Mouse (Mus musculus): ENCODE data around the gene Mical2.

Mical2 gene

DNA sequence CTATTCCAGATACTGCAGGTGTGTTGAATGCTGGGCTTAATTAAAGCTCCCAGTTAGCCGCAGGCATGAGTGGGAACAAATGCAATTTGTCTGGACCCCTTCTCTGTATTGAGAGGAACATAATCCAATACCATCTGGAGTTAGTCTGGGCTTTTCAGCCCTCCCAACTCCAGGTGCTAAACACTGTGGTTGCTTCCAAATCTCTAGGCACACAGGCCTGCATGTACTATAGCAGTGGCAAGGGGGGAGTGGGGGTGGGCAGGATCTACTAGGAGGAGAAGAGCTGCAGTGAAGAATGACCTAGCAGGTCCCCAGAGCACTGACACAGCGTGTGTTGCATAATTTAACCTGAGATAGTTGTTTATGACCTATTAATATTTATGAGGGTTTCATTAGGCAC lies 49.0 kb downstream of the Mical2 start:
- DNase-seq (ENCODE audit: low read depth in 2 of 2, low spot score in 2 of 2), result no peak

DNA sequence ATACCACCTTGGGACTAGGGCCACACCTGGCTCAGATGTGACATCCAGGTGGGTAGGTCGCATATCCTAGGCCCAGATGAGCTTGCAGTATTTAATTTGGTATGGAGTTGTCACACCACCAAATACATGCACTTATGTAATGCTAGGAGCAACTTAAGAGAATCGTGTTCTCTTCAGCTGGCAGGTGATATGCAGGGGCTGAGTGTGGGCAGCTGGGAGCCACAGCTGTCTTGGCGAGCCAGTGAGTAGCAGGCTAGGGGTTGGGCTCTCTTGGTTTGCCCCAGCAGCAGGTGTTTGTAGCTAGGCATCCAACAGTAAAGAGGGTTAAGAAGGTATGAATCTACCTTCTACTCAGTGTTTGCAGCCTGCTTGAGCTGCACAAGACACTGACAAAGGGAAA lies 49.4 kb downstream of the Mical2 start:
- no peak for DNase-seq (ENCODE audit: low read depth in 2 of 2, low spot score in 2 of 2)

DNA sequence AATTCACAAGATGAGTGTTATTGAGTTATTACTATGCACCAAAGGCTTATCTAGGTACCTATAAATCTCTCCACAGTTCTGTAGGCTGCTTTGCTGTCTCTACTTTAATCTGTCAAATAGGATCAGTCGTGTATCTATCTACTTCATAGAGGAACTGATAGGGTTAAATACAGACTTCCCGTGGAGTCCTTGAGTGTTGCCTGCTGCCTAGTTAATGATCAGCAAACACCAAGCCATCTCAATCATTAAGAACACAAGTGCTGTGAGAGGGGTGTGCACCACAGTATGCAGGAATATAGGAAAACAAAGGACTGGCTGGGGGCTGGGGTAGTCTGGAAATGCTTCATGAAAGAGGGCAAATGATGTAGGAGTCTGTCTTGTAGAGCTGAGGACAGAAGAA lies 50.2 kb downstream of the Mical2 start:
- no peak for DNase-seq (ENCODE audit: low read depth in 2 of 2, low spot score in 2 of 2)

DNA sequence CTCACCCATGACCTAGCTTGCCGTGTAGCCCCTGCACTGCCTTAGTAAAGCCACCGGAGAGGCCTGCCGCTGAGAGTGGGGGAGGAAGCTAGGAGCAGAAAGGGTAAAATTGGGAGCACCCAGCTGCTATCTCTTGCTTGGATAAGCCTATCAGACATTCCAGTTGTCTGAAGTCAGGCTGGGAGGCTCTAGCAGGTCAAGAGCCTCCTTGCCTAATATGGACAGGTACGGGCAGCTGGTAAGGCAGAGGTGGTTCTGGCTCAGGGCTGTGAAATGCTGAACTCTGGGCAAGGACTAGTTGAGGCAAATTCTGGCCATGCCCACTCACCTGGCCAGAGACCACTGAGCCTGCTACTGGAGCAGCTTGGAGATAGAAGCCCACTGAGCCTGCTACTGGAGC lies 51.2 kb downstream of the Mical2 start:
- no peak for DNase-seq (ENCODE audit: low read depth in 2 of 2, low spot score in 2 of 2)

GRCm38 (mm10) chr7:112278648-112279047 lies 53.0 kb downstream of the Mical2 start:
- DNase-seq (ENCODE audit: low read depth in 2 of 2, low spot score in 2 of 2), result no peak

DNA sequence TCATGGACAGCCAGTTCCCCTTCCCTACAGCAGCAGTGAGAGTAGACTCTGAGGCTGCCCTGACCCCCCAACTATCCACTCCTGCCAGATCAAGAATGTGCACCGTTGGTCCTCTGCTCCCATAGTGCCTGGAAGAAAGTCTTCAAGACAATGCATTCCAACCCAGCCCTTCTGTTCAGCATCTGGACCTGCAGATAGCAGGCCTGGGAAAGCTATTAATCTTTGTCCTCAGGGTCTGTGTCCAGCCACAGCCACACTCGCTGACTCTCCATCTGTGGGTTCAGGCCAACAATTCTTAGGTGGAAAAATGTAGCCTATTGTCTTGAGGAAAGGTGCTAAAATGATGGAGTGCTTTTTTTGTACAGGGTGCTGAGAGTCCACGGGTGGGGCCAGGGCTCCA lies 54.8 kb downstream of the Mical2 start:
- DNase-seq (ENCODE audit: low read depth in 2 of 2, low spot score in 2 of 2), result no peak

DNA sequence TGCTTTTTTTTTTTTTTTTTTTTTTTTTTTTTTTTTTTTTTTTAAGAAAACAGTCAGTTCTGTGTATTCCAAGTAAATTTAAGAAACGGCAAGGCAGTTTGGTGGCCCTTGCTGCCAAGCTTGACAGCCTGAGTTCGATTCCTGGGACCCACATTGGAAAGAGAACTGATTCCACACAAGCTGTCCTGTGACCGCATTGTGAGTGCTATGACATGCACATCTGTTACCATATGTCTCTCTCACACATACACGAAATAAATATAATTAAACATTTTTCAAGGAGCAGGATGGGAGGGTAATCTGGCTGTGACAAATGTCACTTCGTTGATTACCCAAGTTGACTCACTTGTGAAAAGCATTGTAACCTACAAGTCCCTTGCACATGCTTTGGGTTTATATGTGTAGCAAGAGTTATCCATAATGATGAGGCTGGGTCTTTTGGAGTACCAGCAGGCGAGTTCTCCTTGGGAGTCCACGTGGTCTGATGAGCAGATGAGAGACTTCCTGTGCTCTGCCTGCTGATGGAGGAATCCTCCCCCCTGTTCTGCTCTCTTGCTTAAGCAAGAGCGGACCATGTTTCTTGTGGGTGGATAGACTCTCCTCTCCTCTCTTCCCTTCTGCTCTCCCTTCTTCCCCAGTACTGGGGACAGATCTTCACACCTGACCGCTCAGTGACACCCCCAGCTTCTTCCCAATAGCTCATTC lies 58.1 kb downstream of the Mical2 start:
- DNase-seq (ENCODE audit: low read depth in 2 of 2, low spot score in 2 of 2), result no peak

DNA sequence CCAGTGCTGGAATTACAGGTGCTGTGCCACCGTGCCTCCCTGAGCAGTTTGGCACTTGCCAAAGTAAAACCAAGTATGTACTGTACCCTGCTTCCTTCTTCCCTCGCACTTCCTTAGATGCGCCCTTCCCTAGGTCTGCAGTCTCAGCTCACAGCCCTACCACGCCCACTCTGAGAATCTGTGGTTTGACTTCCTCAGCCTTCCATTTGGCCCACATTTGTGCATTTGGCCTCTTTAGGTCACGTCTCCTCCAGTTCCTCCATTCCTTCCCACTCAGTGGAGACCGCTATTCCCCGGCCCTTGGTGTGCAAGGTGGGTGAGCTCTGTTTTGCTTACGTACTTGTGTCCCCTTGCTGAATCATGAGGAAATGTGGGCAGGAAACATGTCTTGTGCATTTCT lies 59.9 kb downstream of the Mical2 start:
- no peak for DNase-seq (ENCODE audit: low read depth in 2 of 2, low spot score in 2 of 2)

DNA sequence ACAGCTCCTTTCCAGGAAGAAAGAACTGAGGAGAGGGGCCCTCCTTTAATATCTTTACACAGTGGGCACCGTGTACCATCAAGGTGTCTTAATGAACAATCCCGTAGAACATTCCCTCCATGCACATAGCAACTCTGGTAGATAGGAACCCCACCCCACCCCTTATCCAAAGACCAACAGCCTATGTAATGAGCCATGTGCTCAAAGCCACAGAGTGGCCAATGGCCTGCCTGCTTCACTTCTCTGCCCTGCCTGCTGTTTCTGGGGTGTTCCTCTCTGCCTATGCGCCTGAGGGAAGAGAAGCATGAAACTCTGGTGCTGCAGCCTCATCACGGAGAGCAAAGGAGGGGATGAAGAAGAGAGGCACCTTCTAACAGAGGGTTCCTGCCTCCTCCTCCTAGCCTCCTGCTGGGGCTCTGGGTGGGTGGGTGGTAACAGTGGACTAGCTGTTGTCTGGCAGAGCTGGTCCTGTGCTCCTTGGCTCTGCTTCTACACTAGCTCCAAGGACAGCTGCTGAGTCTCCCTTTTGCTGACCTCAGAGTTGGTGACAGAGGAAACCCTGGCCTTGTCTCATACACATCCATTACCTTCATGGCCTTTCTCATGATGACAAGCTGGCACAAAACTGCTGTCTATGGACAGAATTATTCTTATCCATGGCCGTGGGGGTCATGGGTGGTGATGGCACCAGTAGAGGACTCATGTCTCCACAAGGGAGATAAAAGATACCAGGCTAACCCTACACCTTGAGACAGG lies 62.9 kb downstream of the Mical2 start:
- no peak for DNase-seq (ENCODE audit: low read depth in 2 of 2, low spot score in 2 of 2)

DNA sequence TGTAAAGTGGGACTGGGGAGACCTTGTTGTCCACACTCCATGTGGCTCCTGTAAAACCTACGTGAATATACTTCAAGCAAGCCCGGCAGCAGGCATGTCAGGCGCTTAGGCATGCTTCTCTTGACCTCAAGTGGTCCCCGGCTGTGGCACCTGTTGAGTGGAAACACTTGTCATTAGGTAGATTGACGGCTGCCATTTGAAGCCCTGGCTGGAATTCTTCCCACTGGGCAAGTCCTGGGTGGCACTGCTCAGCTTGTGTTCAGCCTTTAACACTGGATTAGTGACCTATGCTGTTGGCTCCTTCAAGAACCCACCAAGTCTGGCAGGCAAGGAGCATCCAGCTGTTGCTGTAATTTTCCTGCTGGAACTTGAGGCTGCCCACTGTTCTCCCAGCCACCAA lies 63.9 kb downstream of the Mical2 start:
- DNase-seq (ENCODE audit: low read depth in 2 of 2, low spot score in 2 of 2), result no peak

- no peak for DNase-seq (ENCODE audit: low read depth in 2 of 2, low spot score in 2 of 2)
These were observed 64.3 kb downstream of the Mical2 start for GRCm38 (mm10) chr7:112289990-112290389.

- no peak for DNase-seq (ENCODE audit: low read depth in 2 of 2, low spot score in 2 of 2)
These were observed 67.9 kb downstream of the Mical2 start for GRCm38 (mm10) chr7:112293456-112294104.

- no peak for DNase-seq (ENCODE audit: low read depth in 2 of 2, low spot score in 2 of 2)
These were observed 70.0 kb downstream of the Mical2 start for GRCm38 (mm10) chr7:112295426-112296221.

DNA sequence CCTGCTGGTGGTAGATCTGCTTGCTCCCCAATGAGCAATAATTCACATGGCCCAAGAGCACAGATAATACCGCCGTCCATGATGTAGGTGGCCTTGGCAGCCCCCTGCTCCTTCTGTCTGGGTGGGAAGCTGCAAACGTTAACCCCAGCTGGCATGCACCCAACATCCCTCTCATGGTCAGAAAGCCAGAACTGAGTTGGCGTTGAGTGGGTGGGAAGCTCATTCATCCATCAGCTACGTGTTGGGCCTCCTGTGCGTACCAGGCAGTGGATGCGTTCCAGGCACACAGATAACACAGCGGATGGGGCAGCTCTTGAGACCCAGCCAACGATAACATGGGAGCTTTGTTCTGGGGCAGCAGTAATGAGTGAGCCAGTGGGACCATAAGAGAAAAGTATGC lies 72.4 kb downstream of the Mical2 start:
- DNase-seq (ENCODE audit: low read depth in 2 of 2, low spot score in 2 of 2), result no peak

DNA sequence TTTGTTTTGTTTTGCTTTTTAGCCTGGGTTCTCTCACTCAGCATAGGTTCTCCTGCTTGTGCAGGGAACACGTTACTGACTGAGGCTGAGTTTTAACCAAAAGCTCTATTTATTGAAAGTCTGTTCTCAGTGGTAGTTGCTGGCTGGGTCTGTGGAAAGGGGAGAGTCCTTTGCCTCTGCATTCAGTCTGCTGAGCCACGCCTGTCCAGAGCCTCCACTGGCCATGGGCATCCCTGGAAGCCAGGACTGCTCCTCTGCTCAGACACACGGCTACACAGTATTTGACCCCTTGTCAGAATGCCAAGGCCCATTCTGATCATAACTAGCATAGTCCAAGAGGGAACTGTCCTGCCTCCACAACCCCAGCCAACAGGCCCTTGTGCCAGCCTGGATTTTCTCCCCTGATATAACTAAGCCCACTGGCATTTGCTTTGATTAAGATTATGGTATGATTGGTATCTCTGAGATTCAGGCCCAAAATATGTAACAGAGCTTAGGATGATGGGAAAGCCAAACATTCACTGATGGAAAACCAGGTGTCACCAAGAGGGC lies 73.3 kb downstream of the Mical2 start:
- DNase-seq (ENCODE audit: low read depth in 2 of 2, low spot score in 2 of 2), result no peak

GRCm38 (mm10) chr7:112299521-112300096 lies 74.0 kb downstream of the Mical2 start:
- DNase-seq (ENCODE audit: low read depth in 2 of 2, low spot score in 2 of 2), result no peak

DNA sequence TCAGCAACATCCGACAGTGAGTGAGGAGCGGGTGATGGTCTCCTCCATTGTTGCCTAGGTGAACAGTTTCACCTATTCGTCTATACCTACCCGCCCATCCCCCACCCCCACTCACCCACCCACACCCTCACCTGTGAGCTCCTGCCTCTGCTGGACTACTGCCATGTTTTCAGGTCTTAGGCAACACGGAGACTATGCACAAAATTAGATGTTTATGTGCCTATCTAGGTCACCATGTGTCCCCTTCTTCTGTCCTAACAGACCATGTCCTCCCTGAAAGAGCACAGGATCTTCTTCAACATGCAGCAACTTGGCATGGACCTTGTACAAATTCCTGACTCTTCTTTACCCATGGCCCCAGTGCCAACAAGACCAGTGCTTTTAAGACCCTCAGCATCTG lies 74.5 kb downstream of the Mical2 start:
- no peak for DNase-seq (ENCODE audit: low read depth in 2 of 2, low spot score in 2 of 2)

DNA sequence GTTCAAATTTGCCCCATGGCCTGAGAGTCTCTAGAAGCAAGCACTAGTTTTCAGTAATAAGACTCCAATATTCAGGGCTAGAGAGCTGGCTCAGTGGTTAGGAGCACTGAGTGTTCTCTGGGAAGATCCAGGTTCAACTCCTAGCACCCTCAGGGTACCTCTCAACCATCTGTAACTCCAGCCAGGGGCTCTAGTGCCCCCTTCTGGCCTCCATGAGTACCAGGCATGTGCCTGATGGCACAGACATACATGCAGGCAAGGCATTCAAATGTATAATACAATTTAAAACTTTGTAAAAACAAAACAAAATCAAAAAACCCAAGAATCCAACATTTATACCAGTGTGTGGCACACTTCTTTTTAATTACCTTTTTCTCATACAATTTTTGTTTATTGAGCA lies 75.4 kb downstream of the Mical2 start:
- DNase-seq (ENCODE audit: low read depth in 2 of 2, low spot score in 2 of 2), result no peak

- DNase-seq (ENCODE audit: low read depth in 2 of 2, low spot score in 2 of 2), result no peak
These were observed 78.7 kb downstream of the Mical2 start for GRCm38 (mm10) chr7:112304382-112304781.

DNA sequence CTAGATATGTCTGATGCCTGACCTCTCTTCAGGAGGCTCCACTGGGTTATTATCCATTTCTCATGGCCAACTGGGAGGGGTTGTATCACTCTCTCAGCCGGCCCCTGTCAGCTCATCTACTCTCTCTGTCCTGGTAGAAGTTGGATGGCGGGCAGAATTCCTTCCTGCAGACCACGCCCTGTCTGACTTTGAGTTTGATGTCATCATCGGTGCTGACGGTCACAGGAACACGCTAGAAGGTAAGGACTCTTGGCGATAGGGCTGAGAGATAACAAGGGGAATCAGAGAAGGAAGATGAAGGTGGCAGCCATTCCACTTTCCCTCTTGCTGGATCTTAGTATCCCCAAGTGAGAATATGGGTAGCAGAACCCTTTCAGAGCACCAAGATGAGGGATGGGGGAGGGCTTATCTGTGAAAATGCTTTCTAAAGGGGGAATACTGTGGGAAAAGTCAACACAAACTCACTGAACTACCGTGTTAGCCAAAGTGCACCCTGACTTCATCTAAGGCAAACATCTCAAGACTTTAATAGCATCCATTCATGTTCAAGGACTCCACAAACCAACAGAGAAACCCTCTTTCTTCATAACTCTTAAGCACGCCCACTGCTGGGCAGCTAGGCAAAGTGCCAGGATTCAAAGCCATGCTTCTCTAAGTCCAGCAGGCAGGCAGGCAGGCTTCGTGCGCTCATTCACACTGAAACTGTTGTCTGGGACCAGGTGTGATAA lies 83.8 kb downstream of the Mical2 start:
- no peak for DNase-seq (ENCODE audit: low read depth in 2 of 2, low spot score in 2 of 2)

All from CD8-positive naive resting alpha-beta T cell, adult 2 months (primary cell).